Mouse (Mus musculus): ENCODE results near the gene Slc51a.

Gene Slc51a

GRCm38 (mm10) chr16:32427506-32427905, 60.2 kb downstream of the Slc51a start:
- no peak for DNase-seq

Data from kidney, adult 18-20 months (tissue).